30 mouse cellular contexts compared by ENCODE assay signal in the genomic region with DNA sequence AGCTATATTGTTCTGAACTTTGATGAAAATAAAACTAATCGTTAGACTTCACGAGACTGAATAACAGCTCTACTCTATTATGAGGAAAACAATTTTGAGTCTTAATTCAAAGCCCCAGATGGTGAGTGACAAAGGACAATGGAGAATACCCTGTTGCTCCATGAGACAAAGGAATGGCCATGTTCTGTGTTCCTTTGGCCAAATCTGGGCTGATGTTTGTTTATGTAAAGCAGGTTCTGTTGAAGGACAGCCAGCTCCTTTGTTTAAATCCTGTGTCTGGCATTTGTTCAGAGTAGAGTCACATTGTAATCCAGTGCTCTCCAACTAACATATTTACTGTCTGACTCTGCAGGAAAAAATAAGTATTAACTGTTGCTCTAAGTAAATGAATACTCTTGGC.
DNase-seq lines count a peak whose midpoint lies in the region; ATAC-seq and TF ChIP-seq lines count a peak whose summit lies in the region.
"Had no signal": no experiment of that assay in that cellular context is flagged by ENCODE, and none has a peak within 500 bp of the region (broad histone marks: within the 10 kb centered on the region; RNA-seq: fewer than 3 reads in every experiment).

No protein-coding gene starts in this region.

- DNase-seq in hindbrain, postnatal 0 days (ENCODE audit: low spot score) = peak; percentile 16
- peak; percentile 61 for DNase-seq in retina, postnatal 1 day
- no peak for DNase-seq in retina, embryonic 14.5 days (ENCODE audit: low spot score)
- peak; percentile 33 for DNase-seq in brain, embryonic 14.5 days (ENCODE audit: low read depth)
- no peak for DNase-seq in thymus, adult 2 months
- DNase-seq: adrenal gland, adult 8-10 months; adrenal gland, postnatal 36 days; B cell, adult 2 months; cerebellum, adult 11-12 months; cerebellum, adult 8-10 months; cerebellum, postnatal 10 days; cerebellum, postnatal 36 days; embryo, embryonic 11 days; forebrain, postnatal 0 days; gastrocnemius, adult 2 months; gastrocnemius, postnatal 14 days; heart, adult 11 months had no signal

- H3K27ac ChIP-seq in hindbrain, postnatal 0 days = no peak overlapping the region
- no peak overlapping the region for H3K27ac ChIP-seq in hindbrain, embryonic 16.5 days (ENCODE audit: low read depth, low read length)
- H3K27ac ChIP-seq in thymus, adult 2 months (ENCODE audit: control insufficient read depth, insufficient read depth, low read length) = no peak overlapping the region
- H3K27ac ChIP-seq: embryonic facial prominence, embryonic 10.5 days; embryonic facial prominence, embryonic 13.5 days; forebrain, embryonic 12.5 days; gastrocnemius, adult 2 months; hindbrain, embryonic 12.5 days; hindbrain, embryonic 15.5 days had no signal

- no peak overlapping the region for H3K9ac ChIP-seq in hindbrain, postnatal 0 days (replicated peaks; ENCODE audit: low read length)
- H3K9ac ChIP-seq in hindbrain, embryonic 16.5 days (ENCODE audit: low read depth, low read length) = no peak overlapping the region
- H3K9ac ChIP-seq: embryonic facial prominence, embryonic 13.5 days; forebrain, embryonic 12.5 days; forebrain, postnatal 0 days; hindbrain, embryonic 12.5 days; hindbrain, embryonic 15.5 days had no signal

- ATAC-seq in hindbrain, postnatal 0 days = no peak
- ATAC-seq in hindbrain, embryonic 16.5 days = no peak
- ATAC-seq: activated CD4-positive, CD25-positive, alpha-beta regulatory T cell, adult 4 months; forebrain, postnatal 0 days; inflammation-experienced regulatory T-cells, adult 6 months; intestine, embryonic 16.5 days had no signal

- no peaks in the 10 kb centered on the region for H3K36me3 ChIP-seq in hindbrain, postnatal 0 days (ENCODE audit: insufficient read depth, low read length)
- no peaks in the 10 kb centered on the region for H3K36me3 ChIP-seq in hindbrain, embryonic 16.5 days (ENCODE audit: control insufficient read depth, insufficient read depth, low read length)
- H3K36me3 ChIP-seq in thymus, adult 2 months (ENCODE audit: control insufficient read depth, insufficient read depth, low read length) = no peaks in the 10 kb centered on the region
- H3K36me3 ChIP-seq: embryonic facial prominence, embryonic 10.5 days; embryonic facial prominence, embryonic 13.5 days; forebrain, embryonic 12.5 days; G1E; hindbrain, embryonic 12.5 days; hindbrain, embryonic 15.5 days had no signal

- WGBS in hindbrain, postnatal 0 days = 58% methylated on average over 2 of the region's 2 CpGs
- 61% methylated on average over 2 of the region's 2 CpGs for WGBS in hindbrain, embryonic 16.5 days
- 96% methylated on average over 2 of the region's 2 CpGs for WGBS in thymus, adult 2 months

- no peak for TF ChIP-seq POLR2A in brain, embryonic 14.5 days (IDR thresholded peaks at IDR 0.05; ENCODE audit: borderline replicate concordance, extremely low read depth, insufficient read depth, insufficient read length, poor library complexity, severe bottlenecking)
- no peak for TF ChIP-seq POLR2A in thymus, adult 2 months (IDR thresholded peaks at IDR 0.05; ENCODE audit: control insufficient read depth, extremely low read depth, insufficient read depth, low read length, poor library complexity)

- no peaks in the 10 kb centered on the region for H3K9me3 ChIP-seq in hindbrain, postnatal 0 days (ENCODE audit: low read length)
- H3K9me3 ChIP-seq in hindbrain, embryonic 16.5 days (ENCODE audit: control insufficient read depth, low read length) = no peaks in the 10 kb centered on the region
- H3K9me3 ChIP-seq: embryonic facial prominence, embryonic 10.5 days; embryonic facial prominence, embryonic 13.5 days; forebrain, embryonic 12.5 days; G1E; hindbrain, embryonic 12.5 days; hindbrain, embryonic 15.5 days had no signal

- H3K4me1 ChIP-seq in hindbrain, postnatal 0 days (ENCODE audit: insufficient read depth, low read length) = no peaks in the 10 kb centered on the region
- no peaks in the 10 kb centered on the region for H3K4me1 ChIP-seq in hindbrain, embryonic 16.5 days (ENCODE audit: control insufficient read depth, insufficient read depth, low read depth, low read length)
- H3K4me1 ChIP-seq in thymus, adult 2 months (replicated peaks; ENCODE audit: control insufficient read depth, insufficient read depth, low read length) = no peaks in the 10 kb centered on the region
- H3K4me1 ChIP-seq: embryonic facial prominence, embryonic 10.5 days; embryonic facial prominence, embryonic 13.5 days; forebrain, embryonic 12.5 days; hindbrain, embryonic 12.5 days; hindbrain, embryonic 15.5 days had no signal

- H3K4me2 ChIP-seq in hindbrain, postnatal 0 days (ENCODE audit: low read depth, low read length) = no peak overlapping the region
- no peak overlapping the region for H3K4me2 ChIP-seq in hindbrain, embryonic 16.5 days (ENCODE audit: low read length)
- H3K4me2 ChIP-seq: embryonic facial prominence, embryonic 13.5 days; forebrain, embryonic 12.5 days; heart, embryonic 11.5 days; hindbrain, embryonic 12.5 days; hindbrain, embryonic 15.5 days had no signal

- H3K27me3 ChIP-seq in hindbrain, postnatal 0 days (ENCODE audit: insufficient read depth, low read length) = no peaks in the 10 kb centered on the region
- no peaks in the 10 kb centered on the region for H3K27me3 ChIP-seq in hindbrain, embryonic 16.5 days (replicated peaks; ENCODE audit: control insufficient read depth, insufficient read depth, low read length)
- H3K27me3 ChIP-seq in thymus, adult 2 months (ENCODE audit: control insufficient read depth, insufficient read depth, low read length) = no peaks in the 10 kb centered on the region
- H3K27me3 ChIP-seq: CH12.LX; embryonic facial prominence, embryonic 13.5 days; forebrain, embryonic 12.5 days; hindbrain, embryonic 12.5 days; hindbrain, embryonic 15.5 days had no signal

- H3K4me3 ChIP-seq in hindbrain, postnatal 0 days (ENCODE audit: low read length) = no peak overlapping the region
- no peak overlapping the region for H3K4me3 ChIP-seq in hindbrain, embryonic 16.5 days (ENCODE audit: low read length)
- H3K4me3 ChIP-seq in thymus, adult 2 months (ENCODE audit: control insufficient read depth, insufficient read depth, low read length) = no peak overlapping the region
- H3K4me3 ChIP-seq: embryonic facial prominence, embryonic 10.5 days; embryonic facial prominence, embryonic 13.5 days; erythroblast, embryonic 14.5 days; forebrain, embryonic 12.5 days; gastrocnemius, adult 2 months; hindbrain, embryonic 12.5 days; hindbrain, embryonic 15.5 days had no signal

- TF ChIP-seq CTCF in hindbrain, postnatal 0 days (IDR thresholded peaks at IDR 0.05; ENCODE audit: low read depth) = no peak
- no peak for TF ChIP-seq CTCF in brain, embryonic 14.5 days (IDR thresholded peaks at IDR 0.05; ENCODE audit: borderline replicate concordance, extremely low read depth, insufficient read depth, insufficient read length)
- no peak for TF ChIP-seq CTCF in thymus, adult 2 months (IDR thresholded peaks at IDR 0.05; ENCODE audit: borderline replicate concordance, control insufficient read depth, extremely low read depth, insufficient read depth, low read length, poor library complexity)

Comparison
In these comparisons a context has a peak if more than half of its experiments do, and no peak if none do; other contexts are left out.
1. DNase-seq: peak in hindbrain, postnatal 0 days (single experiment), retina, postnatal 1 day (single experiment) and brain, embryonic 14.5 days (single experiment); none in retina, embryonic 14.5 days (single experiment) and thymus, adult 2 months (single experiment).